Mouse (Mus musculus) Patski (cell line): ENCODE measurements around the gene Emx1. TPM values are rescaled to one million over a fixed set of nuclear protein-coding genes. Genes with fewer than 3 reads are reported as not detected.
A peak's percentile ranks its signal among the peaks of the same experiment; 100 is the strongest.

ENCODE experiments used
- ATAC-seq: fragments of 100-300 bp; one replicate; pipeline ENCODE4 v1.8.0; 2021
- CTCF ChIA-PET: fragments of 350-600 bp; sonication (Branson Sonifier 250); formaldehyde crosslinking; loops from one replicate; lab custom pipeline; 2022; ENCODE audit warnings: inconsistent platforms; lab: Charles Lee
- POLR2A ChIA-PET: fragments of 350-600 bp; sonication (Branson Sonifier 250); formaldehyde crosslinking; loops from one replicate; lab custom pipeline; 2022; ENCODE audit warnings: antibody characterized with exemption, inconsistent platforms; lab: Charles Lee
- DNase-seq: peaks from one replicate; pipeline ENCODE4 v3.0.0-alpha.2; 2011; ENCODE audit warnings: low read depth, low spot score
- H3K27me3 ChIP-seq: fragments of 371-371 bp; one replicate; pipeline ENCODE4 v1.5.1; 2021
- CTCF ChIP-seq: fragments of 100-300 bp; IDR thresholded peaks from one replicate; pipeline ENCODE4 v1.5.1; 2021
- in situ Hi-C: fragments of 300-500 bp; cut with MboI; formaldehyde crosslinking; loops from 3 replicates; pipeline ENCODE4 v1.11.1; 2018; ENCODE audit warnings: low pct_unique_long_range_greater_than_20kb, mixed read lengths
- polyA plus RNA-seq: library from polyadenylated mRNA; unstranded; gene quantifications from one replicate; pipeline ENCODE4 v1.2.3, GENCODE M21; 2021

Gene Emx1
- polyA plus RNA-seq, 1 experiment from 2014 or later = not detected

GRCm38 (mm10) chr6:85231469-85231868 lies 44.2 kb downstream of the Emx1 start:
- ATAC-seq (no peak), DNase-seq (no peak)
- TF ChIP-seq CTCF = no peak
- CTCF ChIA-PET = no interaction called here
- in situ Hi-C loops = no loop called here
- POLR2A ChIA-PET = no interaction called here
- H3K27me3 ChIP-seq = no peaks in the 10 kb centered on the region

- DNase-seq = no peak
Observed at GRCm38 (mm10) chr6:85232045-85232444, 44.8 kb downstream of the Emx1 start.

DNA sequence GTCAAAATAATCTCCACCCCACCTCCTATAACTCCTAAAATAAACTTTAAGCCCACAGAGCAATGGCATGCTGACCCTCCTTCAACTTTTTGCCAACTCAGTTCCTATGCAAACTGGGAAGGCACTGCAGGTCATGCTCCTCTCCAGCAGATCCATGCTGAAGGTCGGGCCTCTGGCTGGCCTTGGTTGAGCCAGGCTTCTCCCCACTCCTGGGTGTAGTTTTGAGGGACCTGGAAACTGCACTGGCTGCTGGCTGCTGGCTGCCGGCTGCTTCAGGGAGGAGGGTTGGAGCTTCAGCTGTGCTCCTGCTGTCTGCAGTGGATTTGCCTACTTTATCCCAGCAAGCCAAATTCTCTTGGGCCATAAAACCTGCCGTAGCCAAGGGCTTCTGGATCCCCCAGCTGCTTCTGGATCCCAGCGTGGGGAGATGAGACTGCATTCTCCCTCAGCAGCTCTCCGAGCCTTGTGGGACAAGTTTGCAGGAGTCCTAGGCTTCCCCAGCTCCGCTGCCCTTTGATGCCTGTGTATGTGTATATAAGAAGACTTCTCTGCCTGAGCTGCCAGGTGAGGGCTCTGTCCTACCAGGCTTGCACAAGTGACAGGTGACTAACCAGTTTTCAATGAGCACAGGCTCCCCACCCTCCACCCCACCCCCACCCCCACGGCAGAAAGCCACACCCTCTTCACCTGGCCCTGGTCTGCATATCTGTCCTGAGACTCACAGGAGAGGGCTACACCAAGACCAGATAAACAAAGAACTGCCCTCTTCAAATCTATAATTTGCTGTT lies 45.8 kb downstream of the Emx1 start:
- ATAC-seq (no peak), DNase-seq (no peak)
- CTCF ChIA-PET = no interaction called here
- in situ Hi-C loops = no loop called here
- no peak for TF ChIP-seq CTCF
- POLR2A ChIA-PET = interaction anchor here (0.8 kb wide), 1 partner anchor 59 kb away, joined by 3 read pairs; no protein-coding TSS in a partner anchor
- H3K27me3 ChIP-seq = no peaks in the 10 kb centered on the region

More at GRCm38 (mm10) chr6:85232045-85232444, 44.8 kb downstream of the Emx1 start:
- H3K27me3 ChIP-seq = no peaks in the 10 kb centered on the region
- TF ChIP-seq CTCF = no peak
- no peak for ATAC-seq
- POLR2A ChIA-PET = no interaction called here
- in situ Hi-C loops = no loop called here
- CTCF ChIA-PET = no interaction called here

DNA sequence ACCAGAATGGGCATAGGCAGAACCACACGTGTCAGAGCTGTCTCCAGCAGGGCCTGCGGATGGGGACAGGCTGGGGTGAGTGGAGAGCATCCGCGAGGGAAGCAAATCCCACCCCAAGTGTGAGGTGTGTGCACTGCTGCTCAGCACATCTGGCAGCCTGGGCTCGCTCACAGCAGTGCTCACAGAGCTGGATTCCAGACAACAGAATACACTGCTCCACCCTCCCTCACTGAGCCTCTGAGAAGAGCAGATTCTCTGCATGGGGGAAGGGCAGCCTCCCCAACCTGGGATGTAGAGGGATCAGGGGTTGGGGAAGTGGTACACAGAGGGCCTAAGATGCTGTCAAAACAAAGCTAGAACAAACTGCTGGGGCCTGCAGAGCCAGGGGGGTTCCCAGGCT lies 47.6 kb downstream of the Emx1 start:
- no peak for DNase-seq
- no peak for TF ChIP-seq CTCF
- ChIA-PET POLR2A (no interaction called here), CTCF (interaction anchor here (0.7 to 1.3 kb wide), 2 partner anchors 8 to 9 kb away, joined by 3 read pairs; no protein-coding TSS in a partner anchor)
- in situ Hi-C loops = loop anchor here (5.0 kb wide), 1 partner anchor 72 kb away; no protein-coding TSS in a partner anchor
- no peaks in the 10 kb centered on the region for H3K27me3 ChIP-seq
- no peak for ATAC-seq

DNA sequence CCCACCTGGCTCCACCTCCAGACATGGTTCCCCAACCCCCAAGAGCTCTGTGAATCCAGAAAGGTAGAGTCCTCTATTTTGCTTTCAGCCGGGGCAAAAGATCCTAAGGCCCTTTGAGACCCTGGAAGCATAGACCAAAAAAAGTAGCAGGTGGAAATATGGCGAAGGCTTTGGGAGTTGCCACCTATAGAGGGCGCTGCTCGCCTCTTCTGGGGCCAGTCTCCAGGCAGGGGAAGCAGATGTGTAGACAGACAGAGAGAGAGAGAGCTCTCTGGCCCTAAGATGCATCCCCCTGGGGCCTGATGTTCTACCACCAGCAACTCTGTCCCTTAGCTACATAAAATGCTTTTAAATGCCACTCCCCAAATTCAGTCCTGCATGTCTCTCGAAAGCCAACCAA lies 49.8 kb downstream of the Emx1 start:
- TF ChIP-seq CTCF = no peak
- ATAC-seq = no peak
- no peaks in the 10 kb centered on the region for H3K27me3 ChIP-seq
- no peak for DNase-seq
- in situ Hi-C loops = loop anchor here (5.0 kb wide), 1 partner anchor 75 kb away; no protein-coding TSS in a partner anchor
- POLR2A ChIA-PET = interaction anchor here (0.8 kb wide), 1 partner anchor 97 kb away, joined by 5 read pairs; no protein-coding TSS in a partner anchor
- CTCF ChIA-PET = interaction anchor here (0.8 to 1.9 kb wide), 7 partner anchors 17 to 83 kb away, joined by 3 to 5 read pairs (median 3); no protein-coding TSS in a partner anchor

DNA sequence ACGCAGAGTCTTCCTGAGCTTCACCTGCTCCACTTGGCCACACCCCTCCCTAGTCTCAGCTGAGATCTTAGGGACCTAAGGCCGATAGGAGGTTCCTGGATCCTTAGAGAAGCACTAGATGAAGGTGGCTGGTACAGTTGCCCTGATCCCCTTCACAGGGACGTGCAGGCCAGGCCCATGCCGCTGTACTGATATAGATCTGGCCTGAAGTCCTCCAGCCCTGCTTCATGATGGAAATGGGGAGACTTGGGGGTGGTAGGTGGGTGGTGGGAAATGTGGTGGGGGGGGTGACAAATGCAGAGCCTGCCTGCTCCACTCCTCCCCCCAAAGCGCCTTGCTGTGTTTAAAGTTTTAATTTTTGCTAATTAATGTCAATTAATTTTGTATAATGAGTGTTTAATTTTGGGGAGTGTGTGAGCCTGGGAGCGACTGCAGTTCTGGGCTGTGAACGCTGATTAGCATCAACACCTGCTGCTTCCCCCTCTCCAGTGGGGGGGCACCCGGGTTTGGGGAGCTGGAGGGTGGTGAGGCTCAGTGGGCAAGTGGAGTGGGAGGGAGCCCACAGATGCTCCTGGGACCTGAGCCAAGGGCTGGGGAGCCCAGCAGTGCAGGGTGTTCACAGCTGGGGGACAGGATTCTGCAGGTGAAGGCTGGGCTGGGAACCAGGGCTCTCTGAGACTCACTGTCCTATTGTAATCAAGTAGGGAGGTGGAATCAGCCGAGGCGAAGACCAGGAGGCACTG lies 50.5 kb downstream of the Emx1 start:
- no peak for ATAC-seq

DNA sequence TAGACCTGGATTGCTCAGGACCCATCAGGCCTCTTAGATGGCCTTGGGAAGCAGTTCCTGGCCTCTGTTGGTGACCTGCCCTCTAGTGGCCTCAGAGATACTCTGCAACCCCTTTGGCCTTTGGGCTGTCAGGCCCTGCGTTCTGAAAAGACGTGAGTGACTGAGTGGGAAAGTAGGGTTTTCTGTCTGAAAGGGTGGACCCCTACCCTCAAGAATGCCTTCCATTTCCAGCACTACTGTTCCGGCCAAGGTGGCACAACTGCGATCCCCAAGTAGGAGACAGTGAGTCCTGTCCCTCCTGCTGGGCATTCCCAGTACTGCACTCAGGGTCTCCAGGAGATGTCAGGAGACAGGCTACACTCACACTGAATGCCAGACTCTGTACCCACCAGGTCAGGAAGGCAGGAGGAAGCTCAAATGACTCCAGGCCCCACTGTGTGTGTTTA lies 51.8 kb downstream of the Emx1 start:
- DNase-seq (no peak), ATAC-seq (peak; percentile 54)
- POLR2A ChIA-PET = no interaction called here
- CTCF ChIA-PET = interaction anchor here (0.6 to 1.9 kb wide), 13 partner anchors 9 to 161 kb away, joined by 3 to 6 read pairs (median 4); partner anchors contain the start of gene Spr
- H3K27me3 ChIP-seq = no peaks in the 10 kb centered on the region
- in situ Hi-C loops = loop anchor here (5.0 kb wide), 1 partner anchor 77 kb away; no protein-coding TSS in a partner anchor
- no peak for TF ChIP-seq CTCF

More for the DNA sequence above, 50.5 kb downstream of the Emx1 start:
- H3K27me3 ChIP-seq = no peaks in the 10 kb centered on the region
- ChIA-PET POLR2A (no interaction called here), CTCF (interaction anchor here (0.8 to 1.9 kb wide), 8 partner anchors 10 to 162 kb away, joined by 3 to 5 read pairs (median 4); no protein-coding TSS in a partner anchor)
- in situ Hi-C loops = loop anchor here (5.0 kb wide), 1 partner anchor 75 kb away; no protein-coding TSS in a partner anchor
- TF ChIP-seq CTCF = no peak
- no peak for DNase-seq

GRCm38 (mm10) chr6:85249821-85250220 lies 62.6 kb downstream of the Emx1 start:
- no peak for ATAC-seq
- ChIA-PET POLR2A (no interaction called here), CTCF (no interaction called here)
- DNase-seq = no peak
- in situ Hi-C loops = loop anchor here (10.0 kb wide), 1 partner anchor 165 kb away; no protein-coding TSS in a partner anchor
- no peaks in the 10 kb centered on the region for H3K27me3 ChIP-seq
- no peak for TF ChIP-seq CTCF

DNA sequence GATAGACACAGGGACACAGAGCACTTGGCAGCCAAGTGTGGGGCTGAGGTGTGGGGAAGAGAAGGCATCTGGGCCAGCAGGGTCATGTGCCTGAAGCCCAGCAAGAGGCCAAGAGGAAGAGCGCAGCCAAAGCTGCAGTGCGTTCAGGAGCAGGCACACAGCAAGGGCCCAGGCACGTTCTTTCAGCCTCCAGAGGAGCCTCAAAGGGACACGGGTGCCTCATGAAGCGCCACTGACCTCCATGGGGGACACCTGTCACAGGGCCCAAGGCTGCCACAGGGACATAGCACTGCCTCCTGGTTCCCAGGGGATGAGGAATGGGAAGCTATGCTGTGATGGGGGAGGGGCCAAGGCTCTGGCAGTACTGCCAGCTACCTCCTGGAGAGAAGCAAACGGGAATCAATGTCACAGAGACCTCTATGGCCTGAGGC lies 63.6 kb downstream of the Emx1 start:
- POLR2A ChIA-PET = no interaction called here
- H3K27me3 ChIP-seq = no peaks in the 10 kb centered on the region
- TF ChIP-seq CTCF = no peak
- CTCF ChIA-PET = no interaction called here
- DNase-seq (no peak), ATAC-seq (no peak)
- in situ Hi-C loops = no loop called here
